8 mouse cellular contexts compared by ENCODE assay signal in the genomic region with DNA sequence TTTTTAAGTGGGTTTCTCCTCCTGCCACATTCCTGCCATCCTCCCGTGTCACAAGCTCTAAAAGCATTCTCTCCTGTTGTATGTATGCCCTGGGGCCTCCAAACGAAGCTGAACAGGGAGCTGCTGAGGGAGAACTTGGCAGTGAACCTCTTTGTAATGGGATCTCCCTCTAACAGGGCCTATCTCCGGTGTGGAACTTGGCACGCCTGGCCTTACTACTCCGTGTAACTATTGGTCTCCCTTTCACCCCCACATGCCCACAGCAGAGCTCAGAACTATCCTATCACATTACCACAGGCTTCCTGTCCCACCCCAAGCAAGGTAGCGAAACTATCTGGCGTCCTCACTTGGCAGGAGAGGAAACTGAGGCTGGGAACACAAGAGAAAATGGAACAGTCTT. TPM values are rescaled to one million over a fixed set of nuclear protein-coding genes. Genes with fewer than 3 reads are reported as not detected.
DNase-seq lines count a peak whose midpoint lies in the region; ATAC-seq and TF ChIP-seq lines count a peak whose summit lies in the region.
"Had no signal": no experiment of that assay in that cellular context is flagged by ENCODE, and none has a peak within 500 bp of the region (broad histone marks: within the 10 kb centered on the region; RNA-seq: fewer than 3 reads in every experiment).

No protein-coding gene starts in this region.

- H3K9ac ChIP-seq in embryonic facial prominence, embryonic 15.5 days, result no peak overlapping the region

- ATAC-seq in embryonic facial prominence, embryonic 15.5 days (ENCODE audit: insufficient number of reproducible peaks, low FRiP score, low TSS enrichment, low read depth), result peak; percentile 60; the same call in 1 of the 2 replicates
- ATAC-seq in megakaryocyte progenitor cell, adult 5-6 weeks (replicated peaks; ENCODE audit: poor library complexity), result peak; percentile 70

- TF ChIP-seq CTCF in kidney, adult 2 months (conservative IDR thresholded peaks at IDR 0.05; ENCODE audit: insufficient read depth, insufficient read length, low read depth, low read length), result no peak

- H3K4me3 ChIP-seq in embryonic facial prominence, embryonic 15.5 days (replicated peaks), result no peak overlapping the region
- H3K4me3 ChIP-seq in kidney, adult 2 months (ENCODE audit: insufficient read depth, low read depth, low read length), result no peak overlapping the region

- no peaks in the 10 kb centered on the region for H3K36me3 ChIP-seq in embryonic facial prominence, embryonic 15.5 days
- H3K36me3 ChIP-seq in kidney, adult 2 months (ENCODE audit: control insufficient read depth, insufficient read depth, low read length), result no peaks in the 10 kb centered on the region

- H3K27ac ChIP-seq in embryonic facial prominence, embryonic 15.5 days (replicated peaks), result 0 out of 2 replicates have a peak overlapping the region, but pooled peaks have one; percentile 3
- H3K27ac ChIP-seq in kidney, adult 2 months (ENCODE audit: insufficient read depth, low read depth, low read length), result peak overlapping the region; percentile 99

- H3K27me3 ChIP-seq in embryonic facial prominence, embryonic 15.5 days, result no peaks in the 10 kb centered on the region; the same call in 1 of the 2 replicates
- no peaks in the 10 kb centered on the region for H3K27me3 ChIP-seq in kidney, adult 2 months (replicated peaks; ENCODE audit: control insufficient read depth, insufficient read depth, low read length)

- H3K4me1 ChIP-seq in embryonic facial prominence, embryonic 15.5 days, result peaks cover 27% of the 10 kb centered on the region
- peaks cover 55% of the 10 kb centered on the region for H3K4me1 ChIP-seq in kidney, adult 2 months (ENCODE audit: control insufficient read depth, insufficient read depth, low read length)

- H3K9me3 ChIP-seq in embryonic facial prominence, embryonic 15.5 days (replicated peaks), result no peaks in the 10 kb centered on the region

- TF ChIP-seq POLR2A in kidney, adult 2 months (IDR thresholded peaks at IDR 0.05; ENCODE audit: low read depth, low read length), result no peak

- no peak overlapping the region for H3K4me2 ChIP-seq in embryonic facial prominence, embryonic 15.5 days (replicated peaks)

- 30% methylated on average over 7 of the region's 7 CpGs for WGBS in embryonic facial prominence, embryonic 15.5 days
- 34% methylated on average over 7 of the region's 7 CpGs for WGBS in kidney, adult 2 months

- DNase-seq in kidney, adult 18-20 months, result peak; percentile 59
- DNase-seq in kidney, adult 11 months, result no peak
- peak; percentile 71 for DNase-seq in kidney, adult 2 months
- no peak for DNase-seq in thymus, postnatal 25 days
- DNase-seq in retina, postnatal 1 day, result no peak
- DNase-seq: embryo, embryonic 11 days had no signal

RNA-seq across cellular contexts. Expression of a gene that starts 14.4 kb away (rescaled TPM):
- 2.7 and 2.8 TPM in 2 replicates for polyA plus RNA-seq in embryonic facial prominence, embryonic 15.5 days (2015; fragmentation: Nextera tagmentation; extraction: Ambion mirVana)
- 18.9 and 23.2 TPM in 2 replicates for polyA plus RNA-seq in kidney, adult 2 months (2012; rRNA removed)
- 17.2 and 20.2 TPM in 2 replicates for total RNA-seq in megakaryocyte progenitor cell, adult 5-6 weeks (2015)
- total RNA-seq in megakaryocyte progenitor cell, adult 5-6 weeks (2017), result 15.4 and 17.2 TPM in 2 replicates

Comparison
In these comparisons a context has a peak if more than half of its experiments do, and no peak if none do; other contexts are left out.
1. DNase-seq: peak in kidney, adult 18-20 months (single experiment) and kidney, adult 2 months (single experiment); none in kidney, adult 11 months (single experiment), thymus, postnatal 25 days (single experiment) and retina, postnatal 1 day (single experiment).